Mouse (Mus musculus): ENCODE measurements at regions not wholly inside any gene's neighbourhood (a gene's known extent, or its start where the extent isn't known, plus 50 kb on each side); places are given as distances from the start of the nearest gene placed in this dataset.
"Not testable (repeated sequence)": the region's sequence is repeated elsewhere in the genome, so short reads cannot be mapped to it uniquely, and the experiment has no call there.

DNA sequence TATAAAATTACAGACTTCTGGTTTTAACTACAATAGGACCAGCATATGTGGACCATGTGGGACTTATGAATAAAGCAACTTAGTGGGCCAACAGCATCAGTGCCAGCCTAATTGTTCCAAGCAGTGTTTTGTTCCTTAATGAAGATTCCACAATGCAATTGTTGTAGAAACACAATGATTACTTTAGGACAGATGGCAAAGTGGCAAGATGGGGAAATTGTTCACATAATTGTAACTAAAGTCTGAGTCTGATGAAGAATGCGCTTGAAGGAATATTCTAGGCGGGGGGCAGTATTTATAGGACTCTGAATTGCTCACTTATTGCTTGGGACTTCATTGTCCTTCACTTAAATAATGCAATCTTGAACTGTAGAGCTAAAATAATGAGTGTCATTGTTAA is 253.4 kb upstream of the Kcnj3 start:
- DNase-seq (ENCODE audit: low spot score) = no peak
- H3K36me3 ChIP-seq (ENCODE audit: control insufficient read depth, insufficient read depth, low read length) = no peaks in the 10 kb centered on the region
- no peak overlapping the region for H3K27ac ChIP-seq (ENCODE audit: low read depth, low read length)
- WGBS = 54% methylated on average over 2 of the region's 2 CpGs
- no peak overlapping the region for H3K4me3 ChIP-seq (ENCODE audit: low read depth, low read length)
- H3K27me3 ChIP-seq (replicated peaks; ENCODE audit: control insufficient read depth, insufficient read depth, low read length) = no peaks in the 10 kb centered on the region
- H3K9ac ChIP-seq (ENCODE audit: low read length) = no peak overlapping the region
- H3K9me3 ChIP-seq (replicated peaks; ENCODE audit: control insufficient read depth, low read length) = no peaks in the 10 kb centered on the region
- no peak for ATAC-seq
- no peaks in the 10 kb centered on the region for H3K4me1 ChIP-seq (ENCODE audit: control insufficient read depth, insufficient read depth, low read length)
- no peak overlapping the region for H3K4me2 ChIP-seq (ENCODE audit: low read length)

DNA sequence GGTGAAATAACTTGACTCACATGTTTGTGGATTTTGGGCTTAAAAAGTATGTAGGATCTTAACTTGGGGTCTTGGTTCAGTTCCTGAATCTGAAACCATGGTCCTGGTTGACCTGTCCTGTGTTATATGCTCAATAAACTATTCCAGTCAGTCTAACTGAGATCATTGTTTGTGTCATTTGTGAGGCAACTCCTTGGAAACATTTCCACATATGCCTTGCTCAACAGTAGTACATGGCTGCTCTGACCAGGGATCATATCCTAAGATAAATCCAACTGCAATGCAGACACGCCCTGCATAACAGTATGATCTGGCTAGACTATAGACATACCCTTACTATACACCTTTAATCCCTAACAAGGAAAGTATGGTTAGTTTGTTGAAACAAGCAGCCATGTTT is 228.9 kb upstream of the Kcnj3 start:
- ATAC-seq (no peak), DNase-seq (ENCODE audit: low spot score) (no peak)
- no peak overlapping the region for H3K4me2 ChIP-seq (ENCODE audit: low read length)
- no peak overlapping the region for H3K9ac ChIP-seq (ENCODE audit: low read length)
- H3K36me3 ChIP-seq (ENCODE audit: control insufficient read depth, insufficient read depth, low read length) = no peaks in the 10 kb centered on the region
- H3K9me3 ChIP-seq (replicated peaks; ENCODE audit: control insufficient read depth, low read length) = no peaks in the 10 kb centered on the region
- no peaks in the 10 kb centered on the region for H3K4me1 ChIP-seq (ENCODE audit: control insufficient read depth, insufficient read depth, low read length)
- no peaks in the 10 kb centered on the region for H3K27me3 ChIP-seq (replicated peaks; ENCODE audit: control insufficient read depth, insufficient read depth, low read length)
- 87% methylated on average over 1 of the region's 1 CpGs for WGBS
- no peak overlapping the region for H3K27ac ChIP-seq (ENCODE audit: low read depth, low read length)
- no peak overlapping the region for H3K4me3 ChIP-seq (ENCODE audit: low read depth, low read length)

DNA sequence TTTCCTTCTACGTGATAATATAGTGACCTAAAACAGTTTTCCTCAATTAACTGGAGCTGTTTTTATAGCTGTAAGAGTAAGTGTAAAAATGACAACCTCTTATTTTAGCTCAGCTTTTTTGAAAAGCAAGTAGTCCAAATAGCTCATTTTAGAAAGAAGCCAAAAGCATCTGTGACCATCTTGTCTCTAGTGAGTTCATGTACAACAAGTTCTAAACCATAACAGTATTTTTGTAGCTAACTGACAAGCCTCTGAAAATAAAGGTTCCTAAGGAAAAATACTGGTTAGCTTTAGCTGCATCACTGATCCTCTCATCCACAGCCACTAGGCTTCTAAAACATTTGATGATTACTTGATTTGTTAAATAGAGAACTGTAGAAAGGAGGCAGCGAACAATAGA is 227.2 kb upstream of the Kcnj3 start:
- Histone ChIP-seq H3K4me2 (ENCODE audit: low read length) (no peak overlapping the region), H3K4me3 (ENCODE audit: low read depth, low read length) (no peak overlapping the region), H3K36me3 (ENCODE audit: control insufficient read depth, insufficient read depth, low read length) (no peaks in the 10 kb centered on the region), H3K9ac (ENCODE audit: low read length) (no peak overlapping the region), H3K27ac (ENCODE audit: low read depth, low read length) (no peak overlapping the region), H3K4me1 (ENCODE audit: control insufficient read depth, insufficient read depth, low read length) (no peaks in the 10 kb centered on the region), H3K27me3 (replicated peaks; ENCODE audit: control insufficient read depth, insufficient read depth, low read length) (no peaks in the 10 kb centered on the region), H3K9me3 (replicated peaks; ENCODE audit: control insufficient read depth, low read length) (no peaks in the 10 kb centered on the region)
- ATAC-seq (no peak), DNase-seq (ENCODE audit: low spot score) (no peak)
- WGBS = 83% methylated on average over 2 of the region's 2 CpGs

DNA sequence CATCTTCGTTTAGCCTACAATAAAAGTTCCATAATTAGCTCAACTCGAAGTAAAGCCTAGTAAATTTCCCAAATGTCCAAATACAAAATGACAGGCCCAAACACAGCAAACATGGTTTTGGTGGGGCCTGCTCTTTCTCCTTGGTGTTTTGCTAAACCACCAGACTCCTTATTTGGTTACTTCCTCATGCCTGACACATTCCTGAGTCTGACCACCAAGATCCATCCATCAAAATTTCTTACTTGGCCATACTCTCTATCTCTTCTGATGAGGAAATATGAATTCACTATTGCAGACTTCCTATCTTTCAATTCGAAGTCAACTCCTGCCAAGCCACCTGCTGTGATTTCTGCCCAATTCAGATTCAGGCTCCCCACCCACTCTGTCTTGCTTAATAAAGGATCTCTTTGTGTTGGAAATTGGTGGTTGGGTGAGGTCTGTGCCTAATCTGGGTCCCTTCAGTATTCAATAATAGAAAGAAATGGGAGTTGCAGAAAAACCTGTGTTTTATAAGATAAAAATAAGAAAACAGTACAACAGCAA is 225.9 kb upstream of the Kcnj3 start:
- Histone ChIP-seq H3K4me3 (ENCODE audit: low read depth, low read length) (no peak overlapping the region), H3K9me3 (replicated peaks; ENCODE audit: control insufficient read depth, low read length) (no peaks in the 10 kb centered on the region), H3K4me1 (ENCODE audit: control insufficient read depth, insufficient read depth, low read length) (no peaks in the 10 kb centered on the region), H3K27me3 (replicated peaks; ENCODE audit: control insufficient read depth, insufficient read depth, low read length) (no peaks in the 10 kb centered on the region), H3K4me2 (ENCODE audit: low read length) (no peak overlapping the region), H3K9ac (ENCODE audit: low read length) (no peak overlapping the region), H3K27ac (ENCODE audit: low read depth, low read length) (no peak overlapping the region), H3K36me3 (ENCODE audit: control insufficient read depth, insufficient read depth, low read length) (no peaks in the 10 kb centered on the region)
- ATAC-seq (no peak), DNase-seq (ENCODE audit: low spot score) (no peak)
- 62% methylated on average over 3 of the region's 3 CpGs for WGBS

DNA sequence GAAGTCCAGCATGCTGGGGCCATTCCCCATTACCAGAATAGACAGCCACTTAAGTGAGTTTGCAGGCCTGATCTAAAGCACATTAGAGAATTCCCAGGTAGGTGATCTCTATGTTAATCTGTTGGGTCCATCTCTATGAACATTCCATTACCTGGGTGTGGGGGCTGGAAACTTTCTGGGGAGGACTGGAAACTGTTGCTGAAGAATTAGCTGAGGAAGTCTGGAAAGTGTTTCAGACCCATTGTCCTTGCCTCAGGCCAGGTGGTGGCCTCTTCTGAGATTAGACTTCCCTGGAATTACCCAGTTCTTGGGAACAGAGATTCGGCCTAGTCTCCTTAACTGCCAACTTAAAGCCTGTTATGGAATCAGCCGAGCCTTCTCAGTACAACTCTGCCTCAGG is 224.5 kb upstream of the Kcnj3 start:
- no peak overlapping the region for H3K4me2 ChIP-seq (ENCODE audit: low read length)
- no peaks in the 10 kb centered on the region for H3K36me3 ChIP-seq (ENCODE audit: control insufficient read depth, insufficient read depth, low read length)

DNA sequence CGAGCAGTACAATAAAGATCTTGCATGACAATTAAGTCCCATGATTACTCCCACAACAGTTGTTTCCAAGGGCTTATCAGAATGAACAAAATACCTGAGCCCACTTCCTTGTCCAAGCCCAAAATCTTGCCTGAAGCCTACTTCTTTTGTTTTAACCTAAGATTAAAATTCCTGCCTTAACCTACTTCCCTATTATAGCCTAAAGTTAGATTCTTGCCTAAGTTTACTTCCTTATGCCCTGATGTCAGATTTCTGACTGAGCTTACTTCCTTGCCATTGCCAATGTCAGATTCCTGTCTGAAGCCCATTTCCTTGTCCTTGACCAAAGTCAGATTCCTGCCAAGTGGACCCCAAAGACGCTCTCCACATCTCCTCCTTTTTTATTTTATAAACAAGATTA is 213.7 kb upstream of the Kcnj3 start:
- Histone ChIP-seq H3K9ac (ENCODE audit: low read length) (no peak overlapping the region), H3K4me1 (ENCODE audit: control insufficient read depth, insufficient read depth, low read length) (no peaks in the 10 kb centered on the region), H3K27me3 (replicated peaks; ENCODE audit: control insufficient read depth, insufficient read depth, low read length) (no peaks in the 10 kb centered on the region), H3K27ac (ENCODE audit: low read depth, low read length) (no peak overlapping the region), H3K36me3 (ENCODE audit: control insufficient read depth, insufficient read depth, low read length) (no peaks in the 10 kb centered on the region), H3K4me2 (ENCODE audit: low read length) (no peak overlapping the region), H3K4me3 (ENCODE audit: low read depth, low read length) (no peak overlapping the region), H3K9me3 (replicated peaks; ENCODE audit: control insufficient read depth, low read length) (no peaks in the 10 kb centered on the region)
- WGBS = 76% methylated on average over 2 of the region's 2 CpGs
- DNase-seq (ENCODE audit: low spot score) = no peak
- ATAC-seq = no peak

More for the DNA sequence above, 224.5 kb upstream of the Kcnj3 start:
- H3K4me1 ChIP-seq (ENCODE audit: control insufficient read depth, insufficient read depth, low read length) = no peaks in the 10 kb centered on the region
- H3K4me3 ChIP-seq (ENCODE audit: low read depth, low read length) = no peak overlapping the region
- ATAC-seq = no peak
- DNase-seq (ENCODE audit: low spot score) = no peak
- H3K27me3 ChIP-seq (replicated peaks; ENCODE audit: control insufficient read depth, insufficient read depth, low read length) = no peaks in the 10 kb centered on the region
- no peak overlapping the region for H3K9ac ChIP-seq (ENCODE audit: low read length)
- no peaks in the 10 kb centered on the region for H3K9me3 ChIP-seq (replicated peaks; ENCODE audit: control insufficient read depth, low read length)
- no peak overlapping the region for H3K27ac ChIP-seq (ENCODE audit: low read depth, low read length)
- 79% methylated on average over 2 of the region's 2 CpGs for WGBS

DNA sequence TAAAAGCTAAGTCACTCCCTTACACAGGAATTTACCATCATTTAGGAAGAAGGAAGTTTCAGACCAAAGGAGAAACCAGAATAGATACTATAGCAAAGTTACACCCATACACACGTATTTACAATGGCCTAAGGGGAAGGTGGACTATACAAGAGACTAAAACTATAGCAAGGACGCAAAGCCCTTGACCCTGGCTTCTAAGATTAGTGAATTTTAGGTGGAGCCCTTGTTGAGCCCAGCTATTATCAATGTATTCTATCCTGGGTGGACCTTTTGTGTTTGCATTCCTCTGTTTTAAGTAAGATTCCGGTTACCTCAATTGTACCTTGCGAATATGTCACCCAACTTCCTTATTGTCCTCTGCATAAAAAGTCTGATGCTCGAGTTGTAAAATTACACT is 213.0 kb upstream of the Kcnj3 start:
- not testable (repeated sequence) for DNase-seq (ENCODE audit: low spot score); H3K4me2 ChIP-seq (ENCODE audit: low read length); H3K27ac ChIP-seq (ENCODE audit: low read depth, low read length); H3K4me3 ChIP-seq (ENCODE audit: low read depth, low read length); H3K9me3 ChIP-seq (replicated peaks; ENCODE audit: control insufficient read depth, low read length); H3K27me3 ChIP-seq (replicated peaks; ENCODE audit: control insufficient read depth, insufficient read depth, low read length); H3K4me1 ChIP-seq (ENCODE audit: control insufficient read depth, insufficient read depth, low read length); ATAC-seq; H3K36me3 ChIP-seq (ENCODE audit: control insufficient read depth, insufficient read depth, low read length); H3K9ac ChIP-seq (ENCODE audit: low read length)
- 89% methylated on average over 5 of the region's 5 CpGs for WGBS

DNA sequence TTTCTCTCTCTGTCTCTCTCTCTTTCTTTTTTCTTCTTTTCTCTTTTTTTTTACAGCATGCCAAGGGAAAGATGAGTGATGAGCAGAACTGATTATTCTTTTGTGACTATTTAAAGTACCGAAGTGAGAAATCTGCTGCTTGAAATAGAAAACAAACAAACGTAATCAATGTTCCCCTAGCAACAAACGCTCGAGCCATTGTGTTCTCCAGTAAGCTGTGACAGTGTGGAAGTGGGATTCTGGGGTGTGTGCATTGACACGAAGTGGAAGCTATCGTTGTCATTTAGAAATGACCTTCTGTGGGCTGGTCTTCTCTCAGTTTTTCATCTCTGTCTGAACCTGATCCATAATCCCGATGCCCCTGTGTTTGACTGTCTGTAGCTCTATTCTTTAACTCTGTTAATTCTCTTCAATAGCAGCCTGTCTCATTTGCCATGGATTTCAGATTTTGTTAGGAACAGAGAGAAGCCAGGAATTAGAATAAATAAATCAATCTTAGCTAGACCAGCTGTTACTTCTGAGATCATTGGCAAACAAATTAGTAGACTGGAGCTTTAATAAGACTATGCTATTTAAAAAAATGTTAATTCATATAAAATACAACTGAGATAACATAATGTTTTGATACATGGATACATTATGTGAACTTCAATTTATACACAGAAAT is 207.5 kb upstream of the Kcnj3 start:
- no peak overlapping the region for H3K4me2 ChIP-seq (ENCODE audit: low read length)
- DNase-seq (ENCODE audit: low spot score) = peak; percentile 37

DNA sequence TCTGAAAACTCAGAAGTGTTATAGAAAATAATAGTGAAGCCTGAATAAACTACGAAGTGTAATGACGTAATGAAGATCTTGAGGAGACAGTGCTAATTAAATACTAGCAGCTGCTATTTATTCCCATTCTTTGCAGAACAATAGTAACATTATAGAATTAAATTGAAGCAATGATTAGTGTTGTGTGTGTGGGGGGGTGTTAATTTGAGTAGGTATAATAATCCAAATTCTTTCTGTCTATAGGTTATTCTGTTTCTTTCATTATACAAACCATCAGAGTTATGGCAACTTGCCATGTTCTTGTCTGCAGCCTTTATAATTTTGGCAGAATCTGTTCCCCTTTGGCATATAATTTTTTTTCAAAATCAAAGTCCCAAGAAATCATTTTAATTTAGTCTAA is 203.9 kb upstream of the Kcnj3 start:
- Histone ChIP-seq H3K4me3 (ENCODE audit: low read depth, low read length) (no peak overlapping the region), H3K4me2 (ENCODE audit: low read length) (no peak overlapping the region), H3K36me3 (ENCODE audit: control insufficient read depth, insufficient read depth, low read length) (no peaks in the 10 kb centered on the region), H3K9me3 (replicated peaks; ENCODE audit: control insufficient read depth, low read length) (no peaks in the 10 kb centered on the region), H3K9ac (ENCODE audit: low read length) (no peak overlapping the region), H3K4me1 (ENCODE audit: control insufficient read depth, insufficient read depth, low read length) (no peaks in the 10 kb centered on the region; the same call in 1 of the 2 replicates), H3K27ac (ENCODE audit: low read depth, low read length) (no peak overlapping the region), H3K27me3 (replicated peaks; ENCODE audit: control insufficient read depth, insufficient read depth, low read length) (no peaks in the 10 kb centered on the region)
- 26% methylated on average over 2 of the region's 2 CpGs for WGBS
- DNase-seq (ENCODE audit: low spot score) (peak; percentile 45), ATAC-seq (peak; percentile 68)

More for the DNA sequence above, 207.5 kb upstream of the Kcnj3 start:
- Histone ChIP-seq H3K9me3 (replicated peaks; ENCODE audit: control insufficient read depth, low read length) (no peaks in the 10 kb centered on the region), H3K27me3 (replicated peaks; ENCODE audit: control insufficient read depth, insufficient read depth, low read length) (no peaks in the 10 kb centered on the region), H3K27ac (ENCODE audit: low read depth, low read length) (0 out of 2 replicates have a peak overlapping the region, but pooled peaks have one; percentile 50), H3K9ac (ENCODE audit: low read length) (no peak overlapping the region), H3K36me3 (ENCODE audit: control insufficient read depth, insufficient read depth, low read length) (no peaks in the 10 kb centered on the region), H3K4me1 (ENCODE audit: control insufficient read depth, insufficient read depth, low read length) (no peaks in the 10 kb centered on the region; the same call in 1 of the 2 replicates), H3K4me3 (ENCODE audit: low read depth, low read length) (no peak overlapping the region)
- 56% methylated on average over 7 of the region's 7 CpGs for WGBS
- ATAC-seq = peak; percentile 29; the same call in 1 of the 2 replicates

Measured in forebrain, embryonic 14.5 days (tissue).